10 mouse cellular contexts compared by ENCODE assay signal in genomic region chr6:122490929-122491512, GRCm38 (mm10). TPM values are rescaled to one million over a fixed set of nuclear protein-coding genes. Genes with fewer than 3 reads are reported as not detected.
DNase-seq lines count a peak whose midpoint lies in the region; ATAC-seq lines count a peak whose summit lies in the region.
"Had no signal": no experiment of that assay in that cellular context is flagged by ENCODE, and none has a peak within 500 bp of the region (broad histone marks: within the 10 kb centered on the region; RNA-seq: fewer than 3 reads in every experiment).

No protein-coding gene starts in this region.

- H3K4me3 ChIP-seq in heart, embryonic 14.5 days (ENCODE audit: control insufficient read depth in 1 of 2, insufficient read depth in 1 of 2, low read depth in 1 of 2, low read length in 2 of 2) = peak overlapping the region; percentile 45 to 46
- peak overlapping the region; percentile 38 for H3K4me3 ChIP-seq in hindbrain, embryonic 16.5 days (ENCODE audit: low read length)
- H3K4me3 ChIP-seq in midbrain, embryonic 16.5 days (ENCODE audit: low read depth, low read length) = peak overlapping the region; percentile 40

- peak overlapping the region; percentile 66 for H3K9ac ChIP-seq in heart, embryonic 14.5 days (ENCODE audit: low read length)
- peak overlapping the region; percentile 46; the same call in 1 of the 2 replicates for H3K9ac ChIP-seq in hindbrain, embryonic 16.5 days (ENCODE audit: low read depth, low read length)
- peak overlapping the region; percentile 50 for H3K9ac ChIP-seq in midbrain, embryonic 16.5 days (ENCODE audit: low read depth, low read length)

- H3K4me2 ChIP-seq in heart, embryonic 14.5 days (ENCODE audit: low read length) = peak overlapping the region; percentile 81
- peak overlapping the region; percentile 65 for H3K4me2 ChIP-seq in hindbrain, embryonic 16.5 days (ENCODE audit: low read length)
- peak overlapping the region; percentile 86 for H3K4me2 ChIP-seq in midbrain, embryonic 16.5 days (ENCODE audit: low read length)

- 0 out of 4 replicates have a peak overlapping the region, but pooled peaks of 1 of the 2 experiments have one; percentile 6 for H3K27ac ChIP-seq in heart, embryonic 14.5 days (replicated peaks in 1 of 2; ENCODE audit: control insufficient read depth in 1 of 2, insufficient read depth in 1 of 2, low read depth in 2 of 2, low read length in 2 of 2)
- peak overlapping the region; percentile 26 for H3K27ac ChIP-seq in hindbrain, embryonic 16.5 days (ENCODE audit: low read depth, low read length)
- peak overlapping the region; percentile 75 for H3K27ac ChIP-seq in midbrain, embryonic 16.5 days (ENCODE audit: low read length)

- no peak for ATAC-seq in heart, embryonic 14.5 days (ENCODE audit: insufficient number of reproducible peaks, insufficient read depth, low FRiP score, low read depth)
- ATAC-seq in hindbrain, embryonic 16.5 days = no peak
- no peak for ATAC-seq in midbrain, embryonic 16.5 days
- ATAC-seq in megakaryocyte-erythroid progenitor cell, adult 5-6 weeks (replicated peaks; ENCODE audit: low FRiP score, low TSS enrichment, poor library complexity, severe bottlenecking) = no peak

- H3K36me3 ChIP-seq in heart, embryonic 14.5 days (ENCODE audit: control insufficient read depth, insufficient read depth, low read length) = no peaks in the 10 kb centered on the region
- H3K36me3 ChIP-seq in hindbrain, embryonic 16.5 days (ENCODE audit: control insufficient read depth, insufficient read depth, low read length) = no peaks in the 10 kb centered on the region
- H3K36me3 ChIP-seq in midbrain, embryonic 16.5 days (ENCODE audit: control insufficient read depth, insufficient read depth, low read length) = no peaks in the 10 kb centered on the region

- 24% methylated on average over 15 of the region's 15 CpGs for WGBS in heart, embryonic 14.5 days
- 28% methylated on average over 15 of the region's 15 CpGs for WGBS in hindbrain, embryonic 16.5 days
- WGBS in midbrain, embryonic 16.5 days = 21% methylated on average over 15 of the region's 15 CpGs

- H3K9me3 ChIP-seq in heart, embryonic 14.5 days (ENCODE audit: control insufficient read depth, low read length) = no peaks in the 10 kb centered on the region
- no peaks in the 10 kb centered on the region for H3K9me3 ChIP-seq in hindbrain, embryonic 16.5 days (ENCODE audit: control insufficient read depth, low read length)
- H3K9me3 ChIP-seq in midbrain, embryonic 16.5 days (replicated peaks; ENCODE audit: control insufficient read depth, low read length, poor library complexity, severe bottlenecking) = no peaks in the 10 kb centered on the region

- peaks cover 23% of the 10 kb centered on the region; the same call in 1 of the 2 replicates for H3K27me3 ChIP-seq in heart, embryonic 14.5 days (ENCODE audit: control insufficient read depth, insufficient read depth, low read length)
- no peaks in the 10 kb centered on the region for H3K27me3 ChIP-seq in hindbrain, embryonic 16.5 days (replicated peaks; ENCODE audit: control insufficient read depth, insufficient read depth, low read length)
- H3K27me3 ChIP-seq in midbrain, embryonic 16.5 days (ENCODE audit: control insufficient read depth, insufficient read depth, low read depth, low read length) = no peaks in the 10 kb centered on the region

- DNase-seq in heart, adult 9 months (ENCODE audit: low spot score in 2 of 2) = no peak
- peak; percentile 54 for DNase-seq in embryo, embryonic 10.5 days (ENCODE audit: low spot score)
- no peak for DNase-seq in c-Kit-positive CD71-positive TER-119-positive erythroid progenitor cells, embryonic 14.5 days (ENCODE audit: low spot score)
- DNase-seq in layer of hippocampus, postnatal 36 days = no peak
- DNase-seq: thymus, postnatal 25 days had no signal

- peaks cover 10 to 24% of the 10 kb centered on the region in 2 experiments for H3K4me1 ChIP-seq in heart, embryonic 14.5 days (ENCODE audit: control insufficient read depth in 2 of 2, insufficient read depth in 2 of 2, low read length in 2 of 2)
- H3K4me1 ChIP-seq in hindbrain, embryonic 16.5 days (ENCODE audit: control insufficient read depth, insufficient read depth, low read depth, low read length) = peaks cover 15% of the 10 kb centered on the region
- peaks cover 20% of the 10 kb centered on the region for H3K4me1 ChIP-seq in midbrain, embryonic 16.5 days (ENCODE audit: control insufficient read depth, insufficient read depth, low read length)

RNA-seq across cellular contexts. Expression of gene Rimklb, which starts 7.5 kb away (rescaled TPM):
- 2.2 and 2.4 TPM in 2 replicates for polyA plus RNA-seq in heart, embryonic 14.5 days (2014; fragmentation: Nextera tagmentation; extraction: Ambion mirVana)
- polyA plus RNA-seq in hindbrain, embryonic 16.5 days (2015; fragmentation: Nextera tagmentation; extraction: Ambion mirVana) = 105 and 116 TPM in 2 replicates
- 112 and 128 TPM in 2 replicates for polyA plus RNA-seq in midbrain, embryonic 16.5 days (2015; fragmentation: Nextera tagmentation; extraction: Ambion mirVana)
- 10 to 100 TPM; 75.8 to 86.1 TPM for total RNA-seq in layer of hippocampus, postnatal 36 days (2021)
- total RNA-seq in megakaryocyte-erythroid progenitor cell, adult 5-6 weeks (2014; fragmentation: Nextera tagmentation) = not detected in 2 replicates
- not detected in 2 replicates for total RNA-seq in megakaryocyte-erythroid progenitor cell, adult 5-6 weeks (2017)
- total RNA-seq: megakaryocyte progenitor cell, adult 5-6 weeks had no signal

RNA-seq across cellular contexts. Expression of gene Mfap5, which starts 14.6 kb away (rescaled TPM):
- 15.7 and 16.9 TPM in 2 replicates for polyA plus RNA-seq in heart, embryonic 14.5 days (2014; fragmentation: Nextera tagmentation; extraction: Ambion mirVana)
- 3.6 and 3.9 TPM in 2 replicates for polyA plus RNA-seq in hindbrain, embryonic 16.5 days (2015; fragmentation: Nextera tagmentation; extraction: Ambion mirVana)
- polyA plus RNA-seq in midbrain, embryonic 16.5 days (2015; fragmentation: Nextera tagmentation; extraction: Ambion mirVana) = 3.6 and 4.1 TPM in 2 replicates
- total RNA-seq in layer of hippocampus, postnatal 36 days (2021) = not detected
- total RNA-seq in megakaryocyte-erythroid progenitor cell, adult 5-6 weeks (2014; fragmentation: Nextera tagmentation) = not detected in 2 replicates
- not detected in 2 replicates for total RNA-seq in megakaryocyte-erythroid progenitor cell, adult 5-6 weeks (2017)
- total RNA-seq: megakaryocyte progenitor cell, adult 5-6 weeks had no signal

Comparison
In these comparisons a context has a peak if more than half of its experiments do, and no peak if none do; other contexts are left out.
1. RNA of gene Rimklb, which starts 7.5 kb away (polyA plus RNA-seq): 112 to 128 TPM in midbrain, embryonic 16.5 days and 105 to 116 TPM in hindbrain, embryonic 16.5 days; 2.2 to 2.4 TPM in heart, embryonic 14.5 days; every median in the first group is over 10 times any median in the second.
2. Peak in every context shown above with its lines, with median percentiles within 50 percentile points of each other: H3K4me2 ChIP-seq, H3K4me3 ChIP-seq and H3K9ac ChIP-seq.